Mouse (Mus musculus) heart, postnatal 0 days (tissue): ENCODE measurements at regions not wholly inside any gene's neighbourhood (a gene's known extent, or its start where the extent isn't known, plus 50 kb on each side); places are given as distances from the start of the nearest gene placed in this dataset.

Experiments
- CTCF ChIP-seq: IDR thresholded peaks from 2 replicates; pipeline ENCODE4 v1.5.1; 2016; ENCODE audit warnings: antibody characterized with exemption, control low read depth, low read depth
- EP300 ChIP-seq: IDR thresholded peaks from 2 replicates; pipeline ENCODE4 v1.6.1; 2016; ENCODE audit warnings: antibody characterized with exemption, low read depth

DNA sequence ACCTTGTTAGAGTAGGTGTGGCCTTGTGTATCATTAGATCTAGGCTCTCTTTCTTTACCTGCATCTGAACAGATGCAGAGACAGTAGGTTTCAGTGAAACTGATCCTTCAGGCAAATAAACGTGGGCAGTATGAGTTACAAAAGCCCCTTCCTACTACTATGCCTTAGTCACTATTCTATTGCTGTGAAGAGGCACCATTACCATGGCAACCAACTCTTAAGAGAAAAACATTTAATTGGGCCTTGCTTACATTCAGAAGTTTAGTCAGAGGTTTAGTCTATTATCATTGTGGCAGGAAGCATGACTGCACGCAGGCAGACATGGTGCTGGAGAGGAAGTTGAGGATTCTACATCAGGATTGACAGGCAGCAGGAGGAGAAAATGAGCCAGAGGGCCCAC lies 65.8 kb upstream of the Sertm1 start:
- no peak for TF ChIP-seq CTCF
- no peak for TF ChIP-seq EP300
